In genomic region chr2:117811931-117812330, GRCm38 (mm10) we compare ENCODE assay signal across 25 mouse cellular contexts.
DNase-seq lines count a peak whose midpoint lies in the region; ATAC-seq and TF ChIP-seq lines count a peak whose summit lies in the region.
"Had no signal": no experiment of that assay in that cellular context is flagged by ENCODE, and none has a peak within 500 bp of the region (broad histone marks: within the 10 kb centered on the region; RNA-seq: fewer than 3 reads in every experiment).

No protein-coding gene starts in this region.

- no peaks in the 10 kb centered on the region for H3K79me2 ChIP-seq in C2C12 (ENCODE audit: control insufficient read depth, insufficient read depth)

- no peaks in the 10 kb centered on the region for H3K79me3 ChIP-seq in C2C12 (ENCODE audit: low read depth)

- peak; percentile 22; the same call in 1 of the 2 replicates for ATAC-seq in monocyte, adult 5-6 weeks (replicated peaks; ENCODE audit: insufficient number of reproducible peaks, low FRiP score, low TSS enrichment, poor library complexity, severe bottlenecking)
- no peak for ATAC-seq in cerebellum, adult (ENCODE audit: insufficient number of reproducible peaks, low FRiP score, low TSS enrichment)
- ATAC-seq: activated CD4-positive, CD25-positive, alpha-beta regulatory T cell, adult 4 months; forebrain, embryonic 15.5 days; hindbrain, embryonic 16.5 days; intestine, embryonic 15.5 days had no signal

- DNase-seq in 3134 (ENCODE audit: extremely low read depth, insufficient read length, low spot score): peak; percentile 52
- DNase-seq in fibroblast of lung, adult 2 months (ENCODE audit: low read depth): peak; percentile 47
- no peak for DNase-seq in frontal cortex, postnatal 25 days (ENCODE audit: low spot score in 2 of 2)
- no peak for DNase-seq in spleen, postnatal 10 days (ENCODE audit: low spot score in 2 of 2)
- DNase-seq: adrenal gland, adult 8-10 months; adrenal gland, postnatal 25 days; cerebellum, adult 18-20 months; cerebellum, adult 9-10 months; cerebellum, postnatal 14 days; gastrocnemius, postnatal 10 days; gastrocnemius, postnatal 36 days; heart, adult 11 months; heart, postnatal 36 days had no signal

- H3K4me3 ChIP-seq in C2C12 (ENCODE audit: insufficient read depth, poor library complexity, severe bottlenecking): no peak overlapping the region
- H3K4me3 ChIP-seq: forebrain, embryonic 12.5 days; forebrain, embryonic 15.5 days; hindbrain, embryonic 10.5 days; hindbrain, embryonic 13.5 days; intestine, embryonic 15.5 days had no signal

- TF ChIP-seq CTCF in C2C12 (IDR thresholded peaks at IDR 0.05; ENCODE audit: control insufficient read depth, insufficient read depth, insufficient read length): no peak

- no peaks in the 10 kb centered on the region for H3K27me3 ChIP-seq in C2C12 (ENCODE audit: control insufficient read depth, insufficient read depth, insufficient read length)
- H3K27me3 ChIP-seq: CH12.LX; forebrain, embryonic 12.5 days; forebrain, embryonic 15.5 days; hindbrain, embryonic 13.5 days; intestine, embryonic 15.5 days had no signal

- H3ac ChIP-seq in C2C12 (ENCODE audit: control insufficient read depth, insufficient read length, low read depth): no peak overlapping the region

- no peaks in the 10 kb centered on the region for H3K36me3 ChIP-seq in C2C12 (ENCODE audit: control insufficient read depth, insufficient read depth)
- H3K36me3 ChIP-seq: forebrain, embryonic 12.5 days; forebrain, embryonic 15.5 days; G1E; hindbrain, embryonic 10.5 days; hindbrain, embryonic 13.5 days; intestine, embryonic 15.5 days had no signal

TF ChIP-seq in C2C12, 6 proteins besides CTCF, POLR2A, EP300 and RAD21:
- peak; percentile 77 for TF ChIP-seq CEBPB (IDR thresholded peaks at IDR 0.05; ENCODE audit: low read depth)
- TF ChIP-seq USF1 (IDR thresholded peaks at IDR 0.05; ENCODE audit: low read depth): no peak
TF ChIP-seq in C2C12: peak in this region for 1.

Comparison
In these comparisons a context has a peak if more than half of its experiments do, and no peak if none do; other contexts are left out.
1. DNase-seq: peak in 3134 (single experiment) and fibroblast of lung, adult 2 months (single experiment); none in frontal cortex, postnatal 25 days (0 of 2) and spleen, postnatal 10 days (0 of 2).